Mouse (Mus musculus): ENCODE data around the gene Elane. TPM values are rescaled to one million over a fixed set of nuclear protein-coding genes. Genes with fewer than 3 reads are reported as not detected.
A peak's percentile ranks its signal among the peaks of the same experiment; 100 is the strongest.

Gene Elane
- polyA plus RNA-seq, 1 experiment from 2014 or later: 0.31 TPM

DNA sequence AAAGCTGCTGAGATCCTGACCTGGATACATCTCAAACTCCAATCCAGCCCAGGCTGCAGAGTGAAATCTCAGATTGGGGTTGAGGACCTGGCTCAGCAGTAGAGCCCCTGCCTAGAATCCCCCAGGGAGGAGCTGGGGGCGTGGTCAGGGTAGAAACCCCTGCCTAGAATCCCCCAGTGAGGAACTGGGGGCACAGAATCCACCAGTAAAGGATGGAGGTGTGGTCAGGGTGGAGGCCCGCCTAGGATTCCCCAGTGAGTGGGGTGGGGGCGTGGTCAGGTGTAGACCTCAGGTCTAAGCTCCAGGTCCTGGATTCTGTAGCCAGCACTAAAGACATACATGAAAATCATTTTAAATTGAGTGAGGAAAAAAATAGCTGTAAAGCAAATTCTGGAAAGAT, 13.2 kb upstream of the Elane start:
- peaks cover 15% of the 10 kb centered on the region for H3K36me3 ChIP-seq
- 40% methylated on average over 3 of the region's 3 CpGs for WGBS
- no peak for ATAC-seq (ENCODE audit: low FRiP score)
- H3K27ac ChIP-seq (replicated peaks): peak overlapping the region; percentile 91
- peak overlapping the region; percentile 89 for H3K4me2 ChIP-seq
- peaks cover 50% of the 10 kb centered on the region for H3K4me1 ChIP-seq
- H3K9me3 ChIP-seq (replicated peaks): no peaks in the 10 kb centered on the region
- H3K27me3 ChIP-seq (replicated peaks): no peaks in the 10 kb centered on the region
- peak overlapping the region; percentile 95 for H3K9ac ChIP-seq (replicated peaks)
- peak overlapping the region; percentile 70 for H3K4me3 ChIP-seq (replicated peaks)

DNA sequence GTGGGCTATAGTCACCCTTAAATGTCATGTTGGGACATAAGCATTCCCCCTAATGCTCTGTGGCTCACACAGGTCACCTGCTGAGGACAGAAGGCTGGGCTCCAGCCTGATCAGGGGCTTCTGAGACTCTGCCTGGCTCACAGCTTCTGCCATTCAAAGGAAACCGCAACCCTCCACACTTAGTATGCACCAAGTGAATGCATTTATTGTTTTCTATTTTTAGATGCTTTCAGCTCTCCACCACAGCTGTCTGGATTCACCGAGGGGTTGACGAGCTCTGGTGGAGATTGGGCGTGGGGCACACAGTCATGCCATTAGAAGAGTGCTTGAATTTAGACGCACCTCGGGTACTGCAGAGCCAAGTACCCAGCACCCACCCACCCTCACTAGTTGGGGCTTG, 12.7 kb upstream of the Elane start:
- Histone ChIP-seq H3K4me3 (replicated peaks) (peak overlapping the region; percentile 70), H3K9ac (replicated peaks) (peak overlapping the region; percentile 95), H3K4me2 (peak overlapping the region; percentile 89), H3K36me3 (peaks cover 14% of the 10 kb centered on the region), H3K4me1 (peaks cover 50% of the 10 kb centered on the region), H3K27ac (replicated peaks) (peak overlapping the region; percentile 91), H3K9me3 (replicated peaks) (no peaks in the 10 kb centered on the region), H3K27me3 (replicated peaks) (no peaks in the 10 kb centered on the region)
- ATAC-seq (ENCODE audit: low FRiP score): peak; percentile 4; the same call in 1 of the 2 replicates
- WGBS: 3% methylated on average over 6 of the region's 6 CpGs

DNA sequence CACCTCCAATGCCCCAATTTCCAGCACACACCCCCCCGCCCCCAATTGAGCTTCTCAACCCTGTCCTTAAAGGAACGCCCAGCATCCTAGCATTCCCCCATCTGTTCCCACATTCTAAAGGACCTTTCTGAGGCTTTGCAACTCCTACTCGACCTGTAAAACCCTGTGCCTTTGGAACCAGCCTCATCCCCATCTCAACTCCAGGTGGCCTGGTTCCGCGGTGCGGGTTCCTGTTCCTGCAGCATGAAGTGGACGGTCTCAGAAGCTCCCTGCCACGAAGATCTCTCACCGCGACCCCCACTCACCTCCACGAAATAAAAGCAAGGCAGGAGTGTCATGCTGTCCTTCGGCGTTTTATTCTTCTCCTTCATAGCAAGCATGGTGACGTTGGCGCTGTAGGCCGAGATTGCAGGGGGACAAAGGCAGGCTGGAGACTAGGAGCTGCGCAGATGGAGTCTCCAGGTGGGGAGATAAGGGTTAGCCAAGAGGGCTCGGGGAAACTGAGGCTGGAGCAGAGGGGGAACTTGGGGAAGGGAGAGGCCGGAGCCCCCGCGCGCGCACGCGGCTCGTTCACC, 12.2 kb upstream of the Elane start:
- peaks cover 50% of the 10 kb centered on the region for H3K4me1 ChIP-seq
- peak overlapping the region; percentile 91 for H3K27ac ChIP-seq (replicated peaks)
- H3K27me3 ChIP-seq (replicated peaks): no peaks in the 10 kb centered on the region
- WGBS: 1% methylated on average over 26 of the region's 26 CpGs
- peaks cover 13% of the 10 kb centered on the region for H3K36me3 ChIP-seq
- H3K4me2 ChIP-seq: peak overlapping the region; percentile 89
- ATAC-seq (ENCODE audit: low FRiP score): peak; percentile 8
- H3K9me3 ChIP-seq (replicated peaks): no peaks in the 10 kb centered on the region
- peak overlapping the region; percentile 95 for H3K9ac ChIP-seq (replicated peaks)
- peak overlapping the region; percentile 70 for H3K4me3 ChIP-seq (replicated peaks)

DNA sequence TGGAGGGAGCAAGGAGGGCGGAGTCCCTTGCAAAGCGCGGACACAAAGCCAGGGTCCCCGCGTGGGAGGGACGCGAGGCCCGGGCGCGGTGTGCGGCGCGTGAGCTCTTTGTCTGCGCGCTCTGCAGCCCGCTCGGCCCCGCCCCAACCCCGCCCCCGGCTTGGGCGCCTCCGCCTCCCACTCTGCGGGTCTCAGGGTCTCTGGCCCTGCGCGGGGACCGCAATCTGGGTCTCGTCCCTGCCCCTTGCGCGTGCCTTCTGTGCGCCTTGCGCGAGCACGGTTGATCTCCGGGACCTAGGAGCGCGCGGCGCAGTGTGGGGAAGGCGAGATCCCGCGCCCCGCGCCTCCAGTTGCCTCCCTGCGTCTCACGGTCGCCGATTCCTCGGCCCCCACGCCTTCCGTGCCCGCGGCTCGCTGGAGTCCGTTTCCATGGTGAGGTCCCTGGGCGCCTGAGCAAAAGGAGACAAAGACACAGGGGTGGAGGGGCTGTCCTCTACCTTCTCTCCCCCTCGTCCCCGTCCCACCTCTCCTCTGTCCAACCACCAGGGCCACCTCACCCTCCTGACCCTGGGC, 11.7 kb upstream of the Elane start, which contains the start of the genes Prtn3 and Plppr3:
Prtn3 (plus strand) TSS at position 187 of the 573 bp plus-strand sequence.
Plppr3 (minus strand) TSS at position 345 of the 573 bp plus-strand sequence.
- ATAC-seq (ENCODE audit: low FRiP score): peak; percentile 94
- Histone ChIP-seq H3K4me1 (peaks cover 45% of the 10 kb centered on the region), H3K27me3 (replicated peaks) (no peaks in the 10 kb centered on the region), H3K36me3 (peaks cover 13% of the 10 kb centered on the region), H3K27ac (replicated peaks) (peak within 1 kb of the TSS; percentile 91), H3K9ac (replicated peaks) (peak within 1 kb of the TSS; percentile 95), H3K4me3 (replicated peaks) (peak within 1 kb of the TSS; percentile 70), H3K4me2 (peak within 1 kb of the TSS; percentile 89), H3K9me3 (replicated peaks) (no peaks in the 10 kb centered on the region)
- WGBS: 0% methylated on average over 41 of the region's 57 CpGs

DNA sequence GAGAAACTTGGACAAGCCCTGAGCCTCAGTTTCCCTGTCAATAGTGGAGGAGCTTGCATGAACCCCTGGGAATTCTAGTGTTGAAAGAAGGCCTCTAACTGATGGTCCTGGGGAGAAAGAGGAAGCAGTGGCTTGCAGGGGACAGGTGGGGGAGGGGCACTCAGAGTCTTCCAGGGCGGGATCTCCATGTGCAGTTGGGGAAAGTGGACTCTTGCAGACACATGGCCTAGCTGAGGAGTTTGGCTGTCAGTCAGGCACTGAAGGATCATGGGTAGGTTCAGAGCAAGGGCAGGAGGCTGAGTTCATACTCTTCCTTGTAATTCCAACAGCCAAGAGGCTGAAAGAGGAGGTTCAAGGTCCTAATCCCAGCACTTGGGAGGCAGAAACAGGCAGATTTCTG, 8.9 kb upstream of the Elane start:
- no peak for ATAC-seq (ENCODE audit: low FRiP score)
- 67% methylated on average over 1 of the region's 1 CpGs for WGBS
- peaks cover 23% of the 10 kb centered on the region for H3K4me1 ChIP-seq
- no peak overlapping the region for H3K4me2 ChIP-seq
- H3K9me3 ChIP-seq (replicated peaks): no peaks in the 10 kb centered on the region
- H3K36me3 ChIP-seq: no peaks in the 10 kb centered on the region
- H3K4me3 ChIP-seq (replicated peaks): no peak overlapping the region
- H3K27ac ChIP-seq (replicated peaks): no peak overlapping the region
- no peak overlapping the region for H3K9ac ChIP-seq (replicated peaks)
- peaks cover 4% of the 10 kb centered on the region; the same call in 1 of the 2 replicates for H3K27me3 ChIP-seq (replicated peaks)

DNA sequence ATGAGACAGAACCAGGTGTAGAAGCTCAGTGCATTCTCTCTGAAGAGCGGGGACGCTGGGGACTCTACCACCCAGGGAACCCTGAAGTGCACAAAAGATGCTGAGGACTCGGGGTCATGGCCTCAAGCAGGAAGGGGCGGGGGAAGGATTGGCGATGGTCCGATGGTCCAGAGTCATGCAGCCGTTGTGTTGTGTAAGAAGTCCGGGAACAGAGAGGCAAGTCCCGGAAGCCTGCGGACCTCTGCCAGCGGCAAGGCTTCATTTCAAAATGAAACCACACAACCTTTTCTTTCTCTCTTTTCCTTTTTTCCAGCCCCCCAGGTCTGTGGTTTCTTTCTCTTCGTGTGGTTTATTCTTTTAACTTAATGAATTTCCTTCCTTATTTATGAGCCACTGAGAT, 8.3 kb upstream of the Elane start:
- no peak overlapping the region for H3K4me2 ChIP-seq
- H3K27ac ChIP-seq (replicated peaks): no peak overlapping the region
- WGBS: 47% methylated on average over 12 of the region's 12 CpGs
- no peaks in the 10 kb centered on the region for H3K9me3 ChIP-seq (replicated peaks)
- H3K9ac ChIP-seq (replicated peaks): no peak overlapping the region
- no peaks in the 10 kb centered on the region for H3K36me3 ChIP-seq
- peaks cover 19% of the 10 kb centered on the region for H3K4me1 ChIP-seq
- ATAC-seq (ENCODE audit: low FRiP score): no peak
- H3K27me3 ChIP-seq (replicated peaks): peaks cover 9% of the 10 kb centered on the region
- H3K4me3 ChIP-seq (replicated peaks): no peak overlapping the region

DNA sequence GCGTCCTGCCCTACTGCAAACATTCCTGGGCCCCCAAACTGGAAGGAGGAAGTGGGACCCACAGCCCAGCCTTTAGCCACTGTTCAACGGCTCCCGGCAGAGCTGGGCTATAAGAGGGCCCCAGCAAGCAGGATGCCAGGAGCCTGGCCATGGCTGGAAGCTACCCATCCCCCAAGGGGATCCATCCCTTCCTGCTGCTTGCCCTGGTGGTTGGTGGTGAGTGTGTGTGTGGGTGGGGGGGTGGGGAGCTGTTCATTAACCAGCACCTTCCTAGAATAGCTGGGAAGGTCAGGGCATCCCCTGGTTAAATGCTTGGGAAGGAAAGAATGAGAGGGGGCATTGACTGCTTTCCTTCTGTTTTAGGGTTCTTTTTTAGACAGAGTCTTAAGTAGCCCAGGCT, 6.5 kb upstream of the Elane start:
- Histone ChIP-seq H3K4me2 (no peak overlapping the region), H3K9me3 (replicated peaks) (no peaks in the 10 kb centered on the region), H3K9ac (replicated peaks) (no peak overlapping the region), H3K4me3 (replicated peaks) (no peak overlapping the region), H3K27ac (replicated peaks) (no peak overlapping the region), H3K4me1 (peaks cover 27% of the 10 kb centered on the region), H3K36me3 (no peaks in the 10 kb centered on the region), H3K27me3 (replicated peaks) (peaks cover 18% of the 10 kb centered on the region)
- ATAC-seq (ENCODE audit: low FRiP score): no peak
- 46% methylated on average over 3 of the region's 3 CpGs for WGBS

DNA sequence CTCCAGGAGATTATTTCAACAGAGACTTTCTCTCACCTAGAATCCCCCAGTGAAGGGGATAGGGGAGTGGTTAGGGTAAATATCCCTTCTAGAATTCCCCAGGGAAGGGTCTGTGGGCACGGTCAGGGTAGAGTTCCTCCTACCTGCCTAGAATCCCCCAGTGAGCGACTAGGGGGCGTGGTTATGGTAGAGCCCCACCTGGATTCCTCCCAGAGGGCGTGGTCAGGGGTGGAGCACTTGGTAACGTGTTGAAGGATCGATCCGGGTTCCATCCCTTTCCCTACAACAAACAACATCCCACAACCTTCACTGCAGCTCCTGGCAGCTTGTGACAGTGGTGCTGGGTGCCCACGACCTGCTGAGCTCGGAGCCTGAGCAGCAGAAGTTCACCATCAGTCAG, 5.3 kb upstream of the Elane start:
- H3K9me3 ChIP-seq (replicated peaks): no peaks in the 10 kb centered on the region

DNA sequence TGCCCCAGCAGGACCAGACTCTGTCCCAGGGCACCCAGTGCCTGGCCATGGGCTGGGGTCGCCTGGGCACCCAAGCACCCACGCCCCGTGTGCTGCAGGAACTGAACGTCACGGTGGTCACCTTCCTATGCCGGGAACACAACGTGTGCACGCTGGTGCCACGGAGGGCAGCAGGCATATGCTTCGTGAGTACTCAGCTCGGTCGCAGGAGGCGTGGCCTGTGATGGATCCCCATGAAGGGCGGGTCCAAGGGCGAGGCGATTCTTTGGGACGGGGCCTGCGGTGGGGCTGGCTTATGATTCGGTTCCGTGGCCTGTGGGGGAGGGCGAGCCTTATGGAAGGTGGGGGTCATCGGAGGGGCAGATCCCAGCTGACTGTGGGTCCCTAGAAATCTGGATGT, 4.1 kb upstream of the Elane start:
- Histone ChIP-seq H3K4me3 (replicated peaks) (no peak overlapping the region; the same call in 1 of the 2 replicates), H3K27ac (replicated peaks) (no peak overlapping the region), H3K9me3 (replicated peaks) (no peaks in the 10 kb centered on the region), H3K36me3 (no peaks in the 10 kb centered on the region), H3K9ac (replicated peaks) (no peak overlapping the region), H3K4me1 (peaks cover 15% of the 10 kb centered on the region), H3K27me3 (replicated peaks) (peaks cover 18% of the 10 kb centered on the region), H3K4me2 (peak overlapping the region; percentile 40)
- ATAC-seq (ENCODE audit: low FRiP score): no peak
- 9% methylated on average over 22 of the region's 22 CpGs for WGBS

More for the DNA sequence above, 5.3 kb upstream of the Elane start:
- Histone ChIP-seq H3K4me2 (no peak overlapping the region), H3K4me1 (peaks cover 15% of the 10 kb centered on the region), H3K27me3 (replicated peaks) (peaks cover 18% of the 10 kb centered on the region), H3K36me3 (no peaks in the 10 kb centered on the region), H3K9ac (replicated peaks) (no peak overlapping the region), H3K27ac (replicated peaks) (no peak overlapping the region), H3K4me3 (replicated peaks) (no peak overlapping the region)
- WGBS: 15% methylated on average over 9 of the region's 9 CpGs
- ATAC-seq (ENCODE audit: low FRiP score): no peak

DNA sequence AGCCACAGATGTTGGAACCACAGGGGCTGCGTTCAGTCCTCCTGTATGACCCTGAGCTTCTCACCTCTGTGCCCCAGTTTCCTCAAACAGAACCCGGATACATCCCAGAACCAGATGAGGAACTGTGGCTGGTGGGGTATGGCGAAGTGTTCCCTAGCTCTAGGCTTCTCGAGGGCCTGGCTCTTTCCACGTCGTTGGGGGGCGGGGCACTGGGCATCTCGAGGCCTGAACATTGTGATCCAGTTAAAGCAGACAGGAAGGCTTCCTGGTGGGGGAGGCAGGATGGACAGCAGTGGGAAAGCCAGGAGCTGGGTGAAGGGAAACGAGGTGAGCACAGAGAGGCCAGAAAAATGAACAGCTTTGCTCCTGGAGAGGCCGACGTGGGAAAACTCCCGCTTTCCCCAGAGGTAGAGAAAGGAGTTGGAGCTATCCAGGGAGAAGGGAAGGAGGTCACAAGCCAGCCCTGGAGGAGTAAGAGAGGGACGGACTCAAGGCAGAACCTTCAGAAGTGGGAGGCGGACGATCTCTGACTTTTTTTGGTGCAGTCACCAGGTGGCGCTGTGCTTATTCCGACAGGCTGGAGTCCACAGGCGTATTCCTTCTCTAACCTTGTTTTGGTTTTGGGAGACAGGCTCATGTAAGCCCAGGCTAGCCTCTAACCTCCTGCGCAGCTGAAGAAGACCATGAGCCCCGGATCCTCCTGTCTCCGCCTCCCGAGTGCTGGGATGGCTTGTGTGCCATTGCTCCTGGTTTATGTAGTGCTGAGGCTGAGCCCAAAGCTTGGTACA, 2.6 kb upstream of the Elane start:
- H3K9ac ChIP-seq (replicated peaks): no peak overlapping the region
- 16% methylated on average over 22 of the region's 22 CpGs for whole genome bisulfite sequencing
- peak; percentile 36; the same call in 1 of the 2 replicates for ATAC-seq (ENCODE audit: low FRiP score)

DNA sequence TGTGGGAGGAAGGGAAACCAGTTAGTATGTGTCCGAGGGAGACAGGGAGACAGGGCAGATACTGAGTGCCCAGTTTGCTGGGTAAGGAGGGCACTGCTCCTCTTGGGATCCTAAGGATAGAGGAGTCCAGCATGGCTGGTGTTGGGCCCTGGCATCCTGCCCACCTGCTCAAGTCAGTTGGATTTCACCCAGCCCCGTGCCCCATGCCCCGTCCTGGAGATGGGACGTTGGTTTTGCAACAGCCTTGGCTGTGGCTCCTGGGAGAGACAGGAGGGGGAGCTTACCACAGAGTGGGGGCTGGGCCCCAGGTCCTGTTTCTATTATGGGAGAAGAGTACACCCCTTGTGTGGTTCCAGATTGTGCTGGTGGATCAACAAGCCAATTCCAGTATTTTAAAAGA, 1.6 kb upstream of the Elane start:
- H3K9ac ChIP-seq (replicated peaks): no peak overlapping the region
- no peak overlapping the region for H3K27ac ChIP-seq (replicated peaks)
- ATAC-seq (ENCODE audit: low FRiP score): 0 out of 2 replicates have a peak, but pooled peaks have one; percentile 3
- 57% methylated on average over 4 of the region's 4 CpGs for WGBS
- H3K9me3 ChIP-seq (replicated peaks): no peaks in the 10 kb centered on the region
- H3K4me1 ChIP-seq: peaks cover 15% of the 10 kb centered on the region
- H3K4me3 ChIP-seq (replicated peaks): no peak overlapping the region
- H3K36me3 ChIP-seq: no peaks in the 10 kb centered on the region
- H3K4me2 ChIP-seq: no peak overlapping the region
- peaks cover 18% of the 10 kb centered on the region for H3K27me3 ChIP-seq (replicated peaks)

More for the DNA sequence above, 2.6 kb upstream of the Elane start:
- Histone ChIP-seq H3K4me2 (no peak overlapping the region; the same call in 1 of the 2 replicates), H3K4me1 (peaks cover 15% of the 10 kb centered on the region), H3K4me3 (replicated peaks) (no peak overlapping the region), H3K27ac (replicated peaks) (no peak overlapping the region), H3K9me3 (replicated peaks) (no peaks in the 10 kb centered on the region), H3K27me3 (replicated peaks) (peaks cover 18% of the 10 kb centered on the region), H3K36me3 (no peaks in the 10 kb centered on the region)
